Mouse (Mus musculus) brain, embryonic 14.5 days (tissue): ENCODE data around the gene Icam2. TPM values are rescaled to one million over a fixed set of nuclear protein-coding genes. Genes with fewer than 3 reads are reported as not detected.
"Not testable (repeated sequence)": the region's sequence is repeated elsewhere in the genome, so short reads cannot be mapped to it uniquely, and the experiment has no call there.

Source experiments
- DNase-seq: peaks from one replicate; pipeline ENCODE4 v3.0.0-alpha.2; 2011; ENCODE audit warnings: low read depth
- CTCF ChIP-seq: fragments of 200-500 bp; IDR thresholded peaks from 2 replicates; pipeline ENCODE4 v1.5.1; 2012; ENCODE audit warnings: inconsistent platforms, mild to moderate bottlenecking, moderate library complexity, borderline replicate concordance; ENCODE audit not compliant: insufficient read depth, insufficient read length; ENCODE audit errors: extremely low read depth
- POLR2A ChIP-seq: fragments of 200-500 bp; IDR thresholded peaks from 2 replicates; pipeline ENCODE4 v1.6.1; 2012; ENCODE audit warnings: mild to moderate bottlenecking, inconsistent platforms, borderline replicate concordance; ENCODE audit not compliant: poor library complexity, insufficient read depth, insufficient read length, severe bottlenecking; ENCODE audit errors: extremely low read depth
- polyA plus RNA-seq: library from polyadenylated mRNA; depleted of rRNA; stranded (reverse); fragments of >200 nt; gene quantifications from 2 replicates; pipeline ENCODE4 v1.2.3, GENCODE M21; 2012

The Icam2 gene
- polyA plus RNA-seq, 1 experiment, result 11.9 TPM

GRCm38 (mm10) chr11:106365366-106365765 is 22.5 kb downstream of the Icam2 start, which contains the start of gene Prr29:
TSS of gene Prr29 (plus strand) at chr11:106365472.
- DNase-seq, result no peak

GRCm38 (mm10) chr11:106364712-106365111 is 23.2 kb downstream of the Icam2 start:
- DNase-seq, result peak; percentile 39
- TF ChIP-seq POLR2A (no peak), CTCF (no peak)

More at GRCm38 (mm10) chr11:106365366-106365765, 22.5 kb downstream of the Icam2 start, which contains the start of gene Prr29:
- no peak for TF ChIP-seq CTCF
- TF ChIP-seq POLR2A, result no peak

GRCm38 (mm10) chr11:106359350-106359749 is 28.5 kb downstream of the Icam2 start:
- TF ChIP-seq CTCF (peak; percentile 50), POLR2A (no peak)
- peak; percentile 18 for DNase-seq

GRCm38 (mm10) chr11:106355382-106356128 is 32.3 kb downstream of the Icam2 start:
- DNase-seq, result no peak
- no peak for TF ChIP-seq CTCF
- TF ChIP-seq POLR2A, result no peak

- no peak for DNase-seq
- no peak for TF ChIP-seq POLR2A
- TF ChIP-seq CTCF, result no peak
Observed at GRCm38 (mm10) chr11:106354181-106354580, 33.7 kb downstream of the Icam2 start.

GRCm38 (mm10) chr11:106353188-106353587 is 34.7 kb downstream of the Icam2 start, which contains the start of gene Scn4a:
TSS of gene Scn4a (minus strand) at chr11:106353288.
- DNase-seq, result no peak
- no peak for TF ChIP-seq POLR2A
- TF ChIP-seq CTCF, result no peak

- DNase-seq, result no peak
- TF ChIP-seq CTCF (no peak), POLR2A (no peak)
Observed at GRCm38 (mm10) chr11:106351941-106352340, 35.9 kb downstream of the Icam2 start.

GRCm38 (mm10) chr11:106351253-106351652 is 36.6 kb downstream of the Icam2 start:
- no peak for DNase-seq
- no peak for TF ChIP-seq CTCF
- no peak for TF ChIP-seq POLR2A

GRCm38 (mm10) chr11:106350853-106351252 is 37.0 kb downstream of the Icam2 start:
- DNase-seq, result no peak
- TF ChIP-seq POLR2A (no peak), CTCF (no peak)

- TF ChIP-seq POLR2A (no peak), CTCF (no peak)
- DNase-seq, result no peak
Observed at GRCm38 (mm10) chr11:106349772-106350171, 38.1 kb downstream of the Icam2 start.

- TF ChIP-seq CTCF (no peak), POLR2A (no peak)
- peak; percentile 43 for DNase-seq
Observed at GRCm38 (mm10) chr11:106344910-106345309, 43.0 kb downstream of the Icam2 start.

GRCm38 (mm10) chr11:106340990-106341520 is 46.8 kb downstream of the Icam2 start:
- no peak for DNase-seq
- no peak for TF ChIP-seq POLR2A
- TF ChIP-seq CTCF, result no peak

- not testable (repeated sequence) for DNase-seq
Observed at GRCm38 (mm10) chr11:106339323-106339722, 48.6 kb downstream of the Icam2 start.
